Mouse (Mus musculus): ENCODE data around the gene 4933415A04Rik. TPM values are rescaled to one million over a fixed set of nuclear protein-coding genes. Genes with fewer than 3 reads are reported as not detected.

The 4933415A04Rik gene
- polyA plus RNA-seq, 2 experiments: 0.11 to 0.17 TPM

GRCm38 (mm10) chr11:43585211-43586005 is 1.4 kb upstream of the 4933415A04Rik start:
- ATAC-seq (ENCODE audit: insufficient read depth) (no peak), DNase-seq (ENCODE audit: low read depth in 3 of 3, low spot score in 3 of 3) (no peak)
- 78% methylated on average over 22 of the region's 22 CpGs for WGBS (ENCODE audit: insufficient replicate concordance)
- TF ChIP-seq EP300 (IDR thresholded peaks at IDR 0.05; ENCODE audit: low read depth): no peak
- no peak for TF ChIP-seq CTCF (IDR thresholded peaks at IDR 0.05; ENCODE audit: low read depth)
- no peaks in the 10 kb centered on the region for H3K27me3 ChIP-seq (ENCODE audit: control insufficient read depth, insufficient read depth, low read length)
- no peak overlapping the region for H3K4me3 ChIP-seq (ENCODE audit: insufficient read depth in 1 of 2, low read depth in 2 of 2, low read length in 2 of 2)
- no peaks in the 10 kb centered on the region for H3K9me3 ChIP-seq (ENCODE audit: control insufficient read depth, low read length)
- no peaks in the 10 kb centered on the region for H3K36me3 ChIP-seq (replicated peaks; ENCODE audit: control insufficient read depth, insufficient read depth, low read depth)
- no peak overlapping the region for H3K4me2 ChIP-seq (ENCODE audit: low read depth)
- no peak overlapping the region for H3K9ac ChIP-seq (replicated peaks)
- H3K4me1 ChIP-seq (replicated peaks; ENCODE audit: control insufficient read depth in 2 of 2, insufficient read depth in 2 of 2, low read length in 1 of 2): no peaks in the 10 kb centered on the region
- no peak overlapping the region for H3K27ac ChIP-seq

DNA sequence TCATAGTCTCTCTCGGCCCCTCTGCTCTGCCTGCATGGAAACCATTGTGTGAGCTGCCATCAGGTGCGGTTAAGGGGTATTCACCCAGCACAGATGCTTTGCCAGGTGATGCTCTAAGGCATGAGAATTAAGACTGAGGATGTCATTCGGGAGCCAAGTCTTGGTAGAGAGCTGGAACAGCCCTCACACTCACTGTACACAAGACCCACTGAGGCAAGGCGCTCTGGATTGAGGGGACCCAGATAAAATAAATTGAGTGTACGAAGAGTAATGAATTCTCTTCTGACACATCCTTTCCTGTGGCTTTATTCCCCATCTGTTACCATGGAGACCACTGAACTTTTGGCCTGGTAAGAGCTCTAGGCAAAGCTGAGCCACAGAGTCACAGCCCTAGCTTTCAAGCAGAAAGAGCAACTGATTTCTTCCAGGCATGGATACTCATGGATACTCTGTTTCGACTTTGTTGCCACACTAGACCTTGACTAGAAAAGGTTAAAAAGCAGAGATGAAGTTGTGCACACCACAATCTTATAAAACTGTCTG is 2.8 kb downstream of the 4933415A04Rik start:
- H3K36me3 ChIP-seq (replicated peaks; ENCODE audit: control insufficient read depth, insufficient read depth, low read depth): no peaks in the 10 kb centered on the region
- ATAC-seq (ENCODE audit: insufficient read depth): no peak
- no peaks in the 10 kb centered on the region for H3K9me3 ChIP-seq (ENCODE audit: control insufficient read depth, low read length)
- WGBS (ENCODE audit: insufficient replicate concordance): 51% methylated on average over 6 of the region's 6 CpGs
- no peak overlapping the region for H3K4me3 ChIP-seq (ENCODE audit: insufficient read depth in 1 of 2, low read depth in 2 of 2, low read length in 2 of 2)
- TF ChIP-seq CTCF (IDR thresholded peaks at IDR 0.05; ENCODE audit: low read depth): no peak
- no peak for TF ChIP-seq EP300 (IDR thresholded peaks at IDR 0.05; ENCODE audit: low read depth)
- H3K9ac ChIP-seq (replicated peaks): no peak overlapping the region
- no peak for DNase-seq (ENCODE audit: low read depth in 3 of 3, low spot score in 3 of 3)
- H3K4me2 ChIP-seq (ENCODE audit: low read depth): no peak overlapping the region
- H3K27ac ChIP-seq: no peak overlapping the region
- no peaks in the 10 kb centered on the region for H3K27me3 ChIP-seq (ENCODE audit: control insufficient read depth, insufficient read depth, low read length)
- H3K4me1 ChIP-seq (replicated peaks; ENCODE audit: control insufficient read depth in 2 of 2, insufficient read depth in 2 of 2, low read length in 1 of 2): no peaks in the 10 kb centered on the region

DNA sequence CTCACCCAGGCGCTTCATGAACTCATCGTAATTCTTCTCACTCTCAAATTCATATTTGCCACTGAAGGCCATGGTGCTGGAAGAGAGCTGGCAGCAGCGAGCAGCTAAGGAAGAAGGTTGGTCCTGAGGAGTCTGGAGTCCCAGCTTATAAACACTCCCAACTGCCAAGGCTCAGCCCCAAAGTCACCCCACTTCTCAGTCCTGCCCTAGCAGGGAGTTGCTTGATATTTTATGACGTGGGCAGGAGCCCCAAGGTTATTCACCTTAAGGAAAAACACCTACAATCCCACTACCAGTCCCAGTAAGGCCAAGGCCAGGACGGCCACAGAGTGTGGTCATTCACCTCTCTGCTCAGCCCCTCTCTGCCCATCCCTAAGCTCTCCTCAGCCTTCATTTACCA is 14.6 kb downstream of the 4933415A04Rik start, which contains the start of gene Fabp6:
Fabp6 (minus strand) TSS at position 101 of the 400 bp plus-strand sequence.
- WGBS (ENCODE audit: insufficient replicate concordance): 60% methylated on average over 5 of the region's 5 CpGs
- DNase-seq (ENCODE audit: low read depth in 3 of 3, low spot score in 3 of 3): no peak

GRCm38 (mm10) chr11:43604207-43604606 is 17.4 kb downstream of the 4933415A04Rik start:
- H3K9me3 ChIP-seq (ENCODE audit: control insufficient read depth, low read length): no peaks in the 10 kb centered on the region
- no peak for ATAC-seq (ENCODE audit: insufficient read depth)
- H3K27ac ChIP-seq: no peak overlapping the region
- no peaks in the 10 kb centered on the region for H3K4me1 ChIP-seq (replicated peaks; ENCODE audit: control insufficient read depth in 2 of 2, insufficient read depth in 2 of 2, low read length in 1 of 2)
- no peak overlapping the region for H3K4me2 ChIP-seq (ENCODE audit: low read depth)
- DNase-seq (ENCODE audit: low read depth in 3 of 3, low spot score in 3 of 3): no peak
- H3K9ac ChIP-seq (replicated peaks): no peak overlapping the region
- no peaks in the 10 kb centered on the region for H3K27me3 ChIP-seq (ENCODE audit: control insufficient read depth, insufficient read depth, low read length)
- WGBS (ENCODE audit: insufficient replicate concordance): 54% methylated on average over 2 of the region's 2 CpGs
- H3K36me3 ChIP-seq (replicated peaks; ENCODE audit: control insufficient read depth, insufficient read depth, low read depth): no peaks in the 10 kb centered on the region
- H3K4me3 ChIP-seq (ENCODE audit: insufficient read depth in 1 of 2, low read depth in 2 of 2, low read length in 2 of 2): no peak overlapping the region
- no peak for TF ChIP-seq EP300 (IDR thresholded peaks at IDR 0.05; ENCODE audit: low read depth)
- no peak for TF ChIP-seq CTCF (IDR thresholded peaks at IDR 0.05; ENCODE audit: low read depth)

More for the DNA sequence above, 14.6 kb downstream of the 4933415A04Rik start, which contains the start of gene Fabp6:
- Histone ChIP-seq H3K9ac (replicated peaks) (no peak within 1 kb of the TSS), H3K4me3 (ENCODE audit: insufficient read depth in 1 of 2, low read depth in 2 of 2, low read length in 2 of 2) (no peak within 1 kb of the TSS), H3K4me2 (ENCODE audit: low read depth) (no peak within 1 kb of the TSS), H3K36me3 (replicated peaks; ENCODE audit: control insufficient read depth, insufficient read depth, low read depth) (no peaks in the 10 kb centered on the region), H3K9me3 (ENCODE audit: control insufficient read depth, low read length) (no peaks in the 10 kb centered on the region), H3K27me3 (ENCODE audit: control insufficient read depth, insufficient read depth, low read length) (no peaks in the 10 kb centered on the region), H3K4me1 (replicated peaks; ENCODE audit: control insufficient read depth in 2 of 2, insufficient read depth in 2 of 2, low read length in 1 of 2) (no peaks in the 10 kb centered on the region), H3K27ac (no peak within 1 kb of the TSS)
- no peak for ATAC-seq (ENCODE audit: insufficient read depth)
- TF ChIP-seq EP300 (IDR thresholded peaks at IDR 0.05; ENCODE audit: low read depth): no peak
- TF ChIP-seq CTCF (IDR thresholded peaks at IDR 0.05; ENCODE audit: low read depth): no peak

DNA sequence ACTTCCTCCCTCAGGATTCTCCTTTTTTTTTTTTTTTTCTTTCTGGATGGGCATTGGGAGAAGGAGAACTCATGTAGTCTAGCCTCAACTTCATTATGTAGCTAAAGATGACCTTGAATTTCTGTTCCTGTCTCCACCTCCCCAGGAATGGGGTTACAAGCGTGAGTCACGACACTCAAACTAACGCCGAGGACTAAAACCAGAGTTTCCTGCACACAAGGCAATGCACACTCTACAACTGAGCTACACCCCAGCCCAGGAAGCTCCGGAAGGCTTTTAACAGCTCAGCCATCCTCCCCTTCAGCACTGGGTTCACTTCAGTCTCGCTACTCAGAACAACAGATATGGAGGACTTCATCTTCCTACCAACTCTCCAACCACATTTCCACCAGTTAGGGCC is 18.1 kb downstream of the 4933415A04Rik start:
- no peak overlapping the region for H3K27ac ChIP-seq
- WGBS (ENCODE audit: insufficient replicate concordance): 42% methylated on average over 6 of the region's 6 CpGs
- H3K9ac ChIP-seq (replicated peaks): no peak overlapping the region
- no peak overlapping the region for H3K4me3 ChIP-seq (ENCODE audit: insufficient read depth in 1 of 2, low read depth in 2 of 2, low read length in 2 of 2)
- no peaks in the 10 kb centered on the region for H3K36me3 ChIP-seq (replicated peaks; ENCODE audit: control insufficient read depth, insufficient read depth, low read depth)
- TF ChIP-seq EP300 (IDR thresholded peaks at IDR 0.05; ENCODE audit: low read depth) (no peak), CTCF (IDR thresholded peaks at IDR 0.05; ENCODE audit: low read depth) (no peak)
- no peaks in the 10 kb centered on the region for H3K9me3 ChIP-seq (ENCODE audit: control insufficient read depth, low read length)
- H3K4me2 ChIP-seq (ENCODE audit: low read depth): no peak overlapping the region
- no peaks in the 10 kb centered on the region for H3K27me3 ChIP-seq (ENCODE audit: control insufficient read depth, insufficient read depth, low read length)
- ATAC-seq (ENCODE audit: insufficient read depth) (no peak), DNase-seq (ENCODE audit: low read depth in 3 of 3, low spot score in 3 of 3) (no peak)
- no peaks in the 10 kb centered on the region for H3K4me1 ChIP-seq (replicated peaks; ENCODE audit: control insufficient read depth in 2 of 2, insufficient read depth in 2 of 2, low read length in 1 of 2)

Data from liver, embryonic 14.5 days (tissue).